Mouse (Mus musculus): ENCODE measurements around the gene Yif1a.

The Yif1a gene

DNA sequence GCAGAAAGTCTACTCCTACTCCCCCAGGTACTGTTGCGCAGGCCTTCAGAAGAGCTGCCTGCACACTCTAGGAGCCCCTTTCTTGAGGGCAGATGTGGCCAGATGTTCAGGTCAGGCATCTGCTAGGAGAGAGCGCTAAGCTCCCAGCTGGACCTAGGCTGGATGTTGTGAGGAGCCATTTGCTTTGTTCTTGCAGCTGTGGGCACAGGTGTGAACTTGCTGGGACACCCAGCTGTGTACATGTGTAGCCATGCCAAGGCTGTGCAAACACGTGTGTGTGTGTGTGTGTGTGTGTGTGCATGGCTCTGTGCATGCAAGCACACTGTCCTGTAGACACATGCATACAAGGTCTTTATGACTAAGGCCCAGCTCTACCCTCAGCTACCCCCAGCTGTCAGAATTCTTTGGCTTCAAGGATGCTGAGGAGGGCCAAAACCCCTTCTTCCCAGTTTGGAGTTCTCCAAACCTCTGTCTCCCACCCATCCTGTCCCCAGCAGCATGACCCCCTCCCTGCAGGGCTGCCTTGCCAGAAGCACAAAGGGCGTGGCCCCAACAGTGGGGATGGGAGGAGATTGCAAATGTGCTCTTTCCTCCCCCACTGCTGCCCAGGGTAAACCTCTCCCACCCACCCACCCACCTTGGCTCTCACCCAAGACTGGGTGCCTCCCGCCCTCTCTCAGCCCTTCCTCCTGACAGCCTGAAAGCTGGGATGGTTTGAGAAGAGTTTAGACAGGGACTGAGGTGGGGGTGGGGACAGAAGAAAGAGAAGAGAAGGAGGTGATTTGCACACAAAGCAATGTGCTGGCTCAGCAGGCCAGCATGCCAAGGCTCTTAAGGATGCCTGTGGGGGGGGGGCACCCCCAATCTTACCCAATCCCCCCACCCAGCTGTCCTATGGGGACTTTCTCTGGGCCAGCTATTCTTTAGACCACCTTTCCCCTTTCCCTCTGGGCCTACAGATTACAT is 27.7 kb upstream of the Yif1a start:
- DNase-seq (ENCODE audit: low spot score in 2 of 2) = no peak

- no peak for DNase-seq (ENCODE audit: low spot score in 2 of 2)
These were observed 26.3 kb upstream of the Yif1a start for GRCm38 (mm10) chr19:5062041-5062440.

GRCm38 (mm10) chr19:5062446-5062845 is 25.9 kb upstream of the Yif1a start:
- no peak for DNase-seq (ENCODE audit: low spot score in 2 of 2)

DNA sequence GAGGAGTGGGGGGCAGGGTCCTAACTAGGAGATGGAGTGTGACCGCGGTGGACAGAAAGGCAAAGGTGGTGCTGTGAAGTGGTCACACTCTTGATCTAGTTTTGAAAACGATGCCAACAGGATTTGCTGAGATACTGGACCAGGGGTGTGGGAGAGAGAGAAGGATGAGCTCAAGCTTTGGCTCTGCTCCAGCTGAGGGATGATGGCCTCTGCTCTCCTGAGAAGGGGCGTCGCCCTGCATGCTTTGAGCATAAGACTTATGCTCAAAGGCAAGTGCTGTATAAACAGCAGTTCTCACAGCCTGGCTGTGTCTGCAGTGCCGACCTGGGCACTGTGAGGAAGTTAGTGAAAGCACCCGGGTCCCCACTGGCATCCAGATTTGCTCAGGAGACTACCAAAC is 23.2 kb upstream of the Yif1a start:
- no peak for DNase-seq (ENCODE audit: low spot score in 2 of 2)

DNA sequence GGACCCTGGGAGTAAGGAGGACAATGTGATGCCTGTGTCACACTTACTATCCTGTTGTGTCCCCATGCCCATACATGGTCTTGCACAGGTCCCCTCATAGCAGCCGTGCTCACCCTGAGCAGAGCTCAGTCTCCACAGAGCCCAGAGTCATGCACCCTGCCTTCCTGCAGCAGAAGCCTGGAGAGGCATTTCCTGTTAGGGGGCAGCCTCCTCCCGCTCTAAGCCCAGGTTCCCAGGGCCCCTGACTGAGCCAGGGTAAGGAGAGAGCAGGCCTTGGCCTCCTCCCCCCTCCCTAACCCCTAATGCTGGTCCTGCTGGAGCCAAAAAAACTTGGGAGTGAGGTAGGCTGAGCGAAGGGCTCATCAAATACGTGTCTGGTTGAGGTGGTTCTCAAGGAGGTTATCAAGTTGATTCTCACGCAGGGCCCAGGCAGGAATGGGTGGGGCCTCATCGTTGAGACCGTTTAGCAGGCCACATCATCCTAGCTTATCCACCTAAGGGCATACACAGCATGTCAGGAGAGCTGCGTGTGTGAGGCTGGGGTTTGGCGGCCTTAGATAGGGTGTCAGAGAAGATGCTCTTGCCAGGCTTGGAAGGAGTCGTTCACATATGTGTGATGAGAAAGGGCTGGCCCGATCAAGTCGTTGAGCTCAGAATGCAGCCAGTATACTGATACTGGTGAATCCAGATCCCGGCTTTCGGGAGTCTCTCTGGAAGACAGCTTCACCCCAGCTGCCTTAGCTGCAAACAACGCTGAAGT is 21.1 kb upstream of the Yif1a start:
- no peak for DNase-seq (ENCODE audit: low spot score in 2 of 2)

DNA sequence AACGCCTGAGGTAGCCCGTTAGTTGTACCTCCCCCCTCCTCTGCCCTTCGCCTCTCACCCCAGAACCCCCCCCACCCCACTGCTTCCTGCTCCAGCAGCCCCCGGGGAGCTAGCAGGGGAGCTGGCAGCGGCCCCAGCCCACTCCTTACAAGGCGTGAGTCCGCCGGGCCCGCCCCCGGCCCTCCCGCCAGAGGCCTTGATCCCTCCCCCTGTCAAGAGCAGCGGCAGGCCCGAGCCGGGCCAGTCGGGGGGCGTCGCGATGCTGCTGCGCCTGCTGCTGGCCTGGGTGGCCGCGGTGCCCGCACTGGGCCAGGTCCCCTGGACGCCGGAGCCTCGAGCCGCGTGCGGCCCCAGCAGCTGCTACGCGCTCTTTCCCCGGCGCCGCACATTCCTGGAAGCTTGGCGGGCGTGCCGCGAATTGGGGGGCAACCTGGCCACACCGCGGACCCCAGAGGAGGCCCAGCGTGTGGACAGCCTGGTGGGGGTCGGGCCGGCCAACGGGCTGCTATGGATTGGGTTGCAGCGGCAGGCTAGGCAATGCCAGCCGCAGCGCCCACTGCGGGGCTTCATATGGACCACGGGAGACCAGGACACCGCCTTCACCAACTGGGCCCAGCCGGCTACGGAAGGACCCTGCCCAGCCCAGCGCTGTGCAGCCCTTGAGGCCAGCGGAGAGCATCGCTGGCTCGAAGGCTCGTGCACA is 20.3 kb upstream of the Yif1a start, which contains the start of gene Cd248:
Gene Cd248 (plus strand): TSS at position 212 of the 703 bp plus-strand sequence.
- no peak for DNase-seq (ENCODE audit: low spot score in 2 of 2)

DNA sequence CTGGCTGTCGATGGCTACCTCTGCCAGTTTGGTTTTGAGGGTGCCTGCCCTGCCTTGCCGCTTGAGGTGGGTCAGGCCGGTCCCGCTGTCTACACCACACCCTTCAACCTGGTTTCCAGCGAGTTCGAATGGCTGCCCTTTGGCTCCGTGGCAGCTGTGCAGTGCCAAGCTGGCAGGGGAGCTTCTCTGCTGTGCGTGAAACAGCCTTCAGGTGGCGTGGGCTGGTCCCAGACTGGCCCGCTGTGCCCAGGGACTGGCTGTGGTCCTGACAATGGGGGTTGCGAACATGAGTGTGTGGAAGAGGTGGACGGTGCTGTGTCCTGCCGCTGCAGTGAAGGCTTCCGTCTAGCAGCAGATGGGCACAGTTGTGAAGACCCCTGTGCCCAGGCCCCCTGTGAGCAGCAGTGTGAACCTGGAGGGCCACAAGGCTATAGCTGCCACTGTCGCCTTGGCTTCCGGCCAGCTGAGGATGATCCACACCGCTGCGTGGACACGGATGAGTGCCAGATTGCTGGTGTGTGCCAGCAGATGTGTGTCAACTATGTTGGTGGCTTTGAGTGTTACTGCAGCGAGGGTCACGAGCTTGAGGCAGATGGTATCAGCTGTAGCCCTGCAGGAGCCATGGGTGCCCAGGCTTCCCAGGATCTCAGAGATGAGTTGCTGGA is 19.6 kb upstream of the Yif1a start:
- DNase-seq (ENCODE audit: low spot score in 2 of 2) = no peak

DNA sequence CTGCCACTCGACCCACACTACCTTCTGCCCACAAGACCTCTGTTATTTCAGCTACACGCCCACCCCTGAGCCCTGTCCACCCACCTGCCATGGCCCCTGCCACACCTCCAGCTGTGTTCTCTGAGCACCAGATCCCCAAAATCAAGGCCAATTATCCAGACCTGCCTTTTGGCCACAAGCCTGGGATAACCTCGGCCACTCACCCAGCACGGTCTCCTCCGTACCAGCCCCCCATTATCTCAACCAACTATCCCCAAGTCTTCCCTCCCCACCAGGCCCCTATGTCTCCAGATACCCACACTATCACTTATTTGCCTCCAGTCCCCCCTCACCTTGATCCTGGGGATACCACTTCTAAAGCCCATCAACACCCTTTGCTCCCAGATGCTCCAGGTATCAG is 18.9 kb upstream of the Yif1a start:
- DNase-seq (ENCODE audit: low spot score in 2 of 2) = no peak

DNA sequence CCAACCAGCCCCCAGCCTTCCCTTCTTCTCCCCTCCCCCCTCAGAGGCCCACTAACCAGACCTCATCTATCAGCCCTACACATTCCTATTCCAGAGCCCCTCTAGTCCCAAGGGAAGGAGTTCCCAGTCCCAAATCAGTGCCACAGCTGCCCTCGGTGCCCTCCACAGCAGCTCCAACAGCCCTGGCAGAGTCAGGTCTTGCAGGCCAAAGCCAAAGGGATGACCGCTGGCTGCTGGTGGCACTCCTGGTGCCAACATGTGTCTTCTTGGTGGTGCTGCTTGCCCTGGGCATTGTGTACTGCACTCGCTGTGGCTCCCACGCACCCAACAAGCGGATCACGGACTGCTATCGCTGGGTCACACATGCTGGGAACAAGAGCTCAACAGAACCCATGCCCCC is 18.4 kb upstream of the Yif1a start:
- no peak for DNase-seq (ENCODE audit: low spot score in 2 of 2)

DNA sequence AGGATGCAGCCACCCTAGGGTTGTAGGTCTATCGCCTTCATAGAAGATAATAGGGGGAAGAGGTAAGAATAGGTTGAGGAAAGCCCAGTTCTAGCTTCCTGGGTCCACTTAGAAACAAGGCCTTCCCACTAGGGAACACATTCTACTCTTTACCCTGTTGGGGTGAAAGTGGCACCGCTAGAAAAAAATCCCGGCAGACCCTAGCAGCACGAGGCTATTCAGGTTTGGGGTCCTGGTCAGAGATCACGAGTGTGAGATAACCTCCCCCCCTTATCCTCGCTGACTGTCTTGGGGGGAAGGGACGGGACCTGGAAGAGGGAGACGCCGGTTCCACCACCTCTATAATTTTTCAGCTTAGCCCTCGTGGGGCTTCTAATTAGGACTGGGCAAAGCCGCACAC is 17.3 kb upstream of the Yif1a start:
- no peak for DNase-seq (ENCODE audit: low spot score in 2 of 2)

GRCm38 (mm10) chr19:5071545-5072369 is 16.6 kb upstream of the Yif1a start:
- no peak for DNase-seq (ENCODE audit: low spot score in 2 of 2)

GRCm38 (mm10) chr19:5072389-5073019 is 15.8 kb upstream of the Yif1a start:
- no peak for DNase-seq (ENCODE audit: low spot score in 2 of 2)

GRCm38 (mm10) chr19:5073028-5073427 is 15.3 kb upstream of the Yif1a start:
- DNase-seq (ENCODE audit: low spot score in 2 of 2) = no peak

GRCm38 (mm10) chr19:5073518-5073917 is 14.8 kb upstream of the Yif1a start:
- DNase-seq (ENCODE audit: low spot score in 2 of 2) = no peak

DNA sequence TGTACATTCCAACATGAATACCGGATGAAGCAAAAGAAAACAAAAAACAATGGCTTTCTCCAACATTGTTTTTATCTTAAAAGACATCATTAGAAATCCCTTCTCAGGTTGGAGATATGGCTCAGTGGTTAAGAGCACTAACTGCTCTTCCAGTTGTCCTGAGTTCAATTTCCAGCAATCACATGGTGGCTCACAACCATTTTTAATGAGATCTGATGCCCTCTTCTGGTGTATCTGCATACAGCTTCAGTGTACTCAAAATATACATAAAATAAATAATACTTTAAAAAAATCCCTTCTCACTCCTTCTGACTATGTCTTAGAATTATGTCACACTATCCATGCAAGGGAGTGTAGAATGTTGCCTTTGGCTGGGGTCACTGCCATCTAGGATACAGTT is 9.1 kb upstream of the Yif1a start:
- DNase-seq (ENCODE audit: low spot score in 2 of 2) = no peak

DNA sequence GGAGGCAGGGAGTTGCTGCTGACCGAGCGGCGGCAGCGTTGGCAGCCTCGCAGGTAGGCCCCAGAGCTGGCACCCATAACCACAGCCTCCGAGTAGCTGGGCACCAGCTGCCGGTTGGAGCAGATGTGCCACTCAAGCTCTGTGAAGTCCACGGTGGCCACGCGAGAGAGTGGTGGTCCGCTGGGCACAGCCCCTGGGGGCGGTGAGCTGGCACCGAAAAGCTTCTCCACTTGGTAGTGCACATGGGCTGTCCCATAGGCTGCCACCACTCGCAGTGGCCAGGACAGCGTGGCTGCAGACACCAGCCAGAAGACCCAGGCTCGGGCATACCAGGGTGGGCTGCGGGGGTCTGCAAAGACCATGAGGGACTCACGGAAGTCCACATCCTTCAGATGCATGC is 6.3 kb upstream of the Yif1a start:
- no peak for DNase-seq (ENCODE audit: low spot score in 2 of 2)

DNA sequence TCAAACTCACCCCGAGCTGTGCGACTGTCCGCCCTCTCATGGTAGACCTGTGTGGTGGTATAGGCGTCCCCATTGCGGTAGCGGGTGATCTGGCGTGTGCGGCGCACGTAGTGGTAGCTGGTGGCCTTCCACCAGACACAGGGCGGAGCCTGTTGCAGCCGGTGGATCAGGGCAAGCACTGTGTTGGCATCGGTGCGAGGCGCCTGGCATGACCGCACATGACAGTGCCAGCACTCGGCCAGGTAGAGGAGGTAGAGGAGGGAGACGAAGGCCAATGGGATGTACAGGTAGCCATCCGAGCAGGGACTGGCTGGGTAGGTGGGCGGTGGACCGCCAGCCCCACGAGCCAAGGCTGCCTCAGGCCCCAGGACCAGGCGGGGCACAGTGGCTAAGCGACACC is 5.7 kb upstream of the Yif1a start:
- DNase-seq (ENCODE audit: low spot score in 2 of 2) = peak in 1 of 2 experiments; percentile 14

DNA sequence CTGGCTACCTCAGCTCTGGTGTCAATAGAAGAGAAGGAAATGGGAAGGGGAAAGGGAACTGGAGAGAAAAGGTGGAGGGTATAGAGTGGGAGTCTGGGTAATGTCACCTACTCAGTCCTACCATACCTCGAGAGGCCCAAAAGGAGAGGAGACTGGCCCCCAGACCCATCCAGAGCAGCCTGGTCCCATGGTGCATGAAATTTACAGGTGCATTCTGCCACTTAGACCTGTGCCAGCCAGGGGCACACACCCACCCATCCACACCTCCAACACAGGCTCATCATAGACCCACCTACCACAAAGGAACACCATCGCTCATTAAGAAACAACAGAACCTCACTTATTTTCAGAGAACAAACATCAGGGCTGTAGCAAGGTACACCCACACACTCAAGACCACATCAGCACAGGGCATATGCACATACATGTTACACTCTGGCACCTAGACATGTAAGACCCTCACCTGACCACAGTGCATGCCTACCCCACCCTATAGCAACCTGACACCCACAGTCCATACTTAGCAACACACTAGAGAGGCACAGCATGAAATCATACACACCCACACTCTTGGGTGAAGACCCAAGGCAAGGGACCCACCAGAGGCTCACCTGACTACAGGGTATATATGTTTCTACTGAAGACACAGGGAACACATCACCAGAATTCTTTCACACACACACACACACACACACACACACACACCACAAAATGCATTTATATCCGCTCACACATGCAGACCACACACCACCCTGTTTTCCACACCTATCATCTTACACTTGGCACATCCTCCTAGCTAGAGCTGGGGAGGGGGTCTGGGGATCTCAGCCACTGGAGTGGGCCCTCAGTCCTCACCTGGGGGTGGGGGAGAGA is 4.1 kb upstream of the Yif1a start:
- peak in 1 of 2 experiments; percentile 31 for DNase-seq (ENCODE audit: low spot score in 2 of 2)

DNA sequence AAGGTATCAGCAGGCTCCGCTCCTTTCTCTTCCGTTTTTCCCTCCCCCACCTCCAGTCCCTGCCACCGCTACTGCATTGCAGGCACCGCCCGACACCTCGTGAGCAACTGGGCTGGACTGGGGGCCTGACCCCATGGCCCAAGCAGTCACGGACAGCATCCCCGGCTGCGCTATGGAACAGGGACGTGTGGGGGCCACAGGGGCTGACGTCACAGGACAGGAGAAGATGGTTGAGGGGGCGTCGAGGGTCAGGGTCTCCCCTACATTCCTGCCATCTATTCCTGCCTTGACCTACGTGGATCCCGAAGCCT is 3.5 kb upstream of the Yif1a start:
- peak in 1 of 2 experiments; percentile 38 for DNase-seq (ENCODE audit: low spot score in 2 of 2)
